Mouse (Mus musculus): ENCODE data around the gene Mbl2. TPM values are rescaled to one million over a fixed set of nuclear protein-coding genes. Genes with fewer than 3 reads are reported as not detected.
"Not testable (repeated sequence)": the region's sequence is repeated elsewhere in the genome, so short reads cannot be mapped to it uniquely, and the experiment has no call there.

The Mbl2 gene
- not detected in 2 replicates for polyA plus RNA-seq (2016; fragmentation: Nextera tagmentation; extraction: Ambion mirVana)

DNA sequence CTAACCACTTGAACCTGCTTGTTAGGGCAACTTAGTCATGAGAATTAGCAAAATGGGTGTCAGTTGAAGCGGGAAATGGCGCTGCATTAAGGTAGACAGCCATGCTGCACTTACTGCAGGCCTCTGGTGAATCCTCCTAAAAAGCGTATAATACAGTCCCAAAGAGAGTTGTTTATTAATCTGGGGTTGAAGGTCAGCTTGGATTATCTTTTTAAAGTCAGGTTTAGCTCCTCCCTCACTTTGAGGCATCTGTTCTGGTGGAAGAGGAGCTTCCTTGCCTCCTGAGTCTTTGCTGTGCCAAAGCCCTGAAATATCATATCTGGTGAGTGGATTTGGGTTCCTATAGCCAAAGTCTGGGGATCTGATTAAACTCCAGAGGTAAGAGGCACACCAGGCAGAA lies at the start of gene Mbl2:
TSS of gene Mbl2 (plus strand) at position 252 of the 400 bp plus-strand sequence.
- H3K36me3 ChIP-seq (replicated peaks): no peaks in the 10 kb centered on the region
- no peaks in the 10 kb centered on the region for H3K9me3 ChIP-seq
- H3K4me2 ChIP-seq: no peak within 1 kb of the TSS
- 88% methylated on average over 3 of the region's 3 CpGs for WGBS
- H3K27ac ChIP-seq: no peak within 1 kb of the TSS
- no peak within 1 kb of the TSS for H3K4me3 ChIP-seq (replicated peaks)
- no peak for ATAC-seq (ENCODE audit: low FRiP score)
- no peaks in the 10 kb centered on the region for H3K4me1 ChIP-seq
- H3K9ac ChIP-seq: no peak within 1 kb of the TSS
- no peaks in the 10 kb centered on the region for H3K27me3 ChIP-seq

DNA sequence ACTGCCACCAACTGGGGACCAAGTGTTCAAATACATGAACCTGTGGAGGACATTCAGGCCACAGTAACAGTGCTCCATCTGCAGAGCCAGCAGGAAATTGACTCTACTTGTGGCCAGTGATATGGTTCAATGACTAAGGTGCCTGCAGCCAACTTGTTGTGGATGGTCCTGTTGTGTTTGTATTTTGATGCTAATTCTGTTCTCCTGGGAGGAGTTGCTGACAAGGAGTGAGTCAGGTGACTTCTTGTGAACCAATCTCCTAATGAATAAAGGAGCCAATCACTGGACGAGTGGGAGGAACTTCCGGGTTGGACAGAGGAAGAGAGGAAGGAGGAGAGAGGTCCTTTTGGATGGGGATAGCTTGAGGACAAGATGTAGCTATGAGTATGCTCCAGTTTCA lies 47.2 kb upstream of the Mbl2 start:
- H3K27ac ChIP-seq: no peak overlapping the region
- 86% methylated on average over 2 of the region's 2 CpGs for WGBS
- ATAC-seq (ENCODE audit: low FRiP score): no peak
- H3K36me3 ChIP-seq (replicated peaks): no peaks in the 10 kb centered on the region
- no peak overlapping the region for H3K4me2 ChIP-seq
- H3K9me3 ChIP-seq: 0 out of 2 replicates have a peak, but pooled peaks cover 3% of the 10 kb centered on the region
- no peaks in the 10 kb centered on the region for H3K4me1 ChIP-seq
- no peak overlapping the region for H3K9ac ChIP-seq
- no peaks in the 10 kb centered on the region for H3K27me3 ChIP-seq
- H3K4me3 ChIP-seq (replicated peaks): no peak overlapping the region

DNA sequence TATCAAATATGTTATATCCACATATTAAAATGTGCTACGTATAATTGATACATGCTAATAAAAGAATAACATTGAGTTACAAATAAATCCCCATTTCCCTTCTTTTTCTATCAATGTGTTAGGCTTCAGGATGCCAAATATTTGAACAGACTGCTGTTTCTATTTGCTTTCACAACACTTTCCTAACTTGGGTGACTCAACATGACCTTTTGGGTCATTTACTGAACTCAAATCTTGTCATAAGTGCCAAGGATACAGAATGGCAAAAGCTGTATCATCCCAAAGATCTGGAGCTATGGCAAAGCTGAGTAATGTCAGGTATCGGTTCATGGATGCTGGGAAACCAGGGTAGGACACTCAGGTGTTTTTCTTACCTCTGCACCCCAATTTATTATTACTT lies 45.5 kb upstream of the Mbl2 start:
- ATAC-seq (ENCODE audit: low FRiP score): no peak
- WGBS: 94% methylated on average over 2 of the region's 2 CpGs

DNA sequence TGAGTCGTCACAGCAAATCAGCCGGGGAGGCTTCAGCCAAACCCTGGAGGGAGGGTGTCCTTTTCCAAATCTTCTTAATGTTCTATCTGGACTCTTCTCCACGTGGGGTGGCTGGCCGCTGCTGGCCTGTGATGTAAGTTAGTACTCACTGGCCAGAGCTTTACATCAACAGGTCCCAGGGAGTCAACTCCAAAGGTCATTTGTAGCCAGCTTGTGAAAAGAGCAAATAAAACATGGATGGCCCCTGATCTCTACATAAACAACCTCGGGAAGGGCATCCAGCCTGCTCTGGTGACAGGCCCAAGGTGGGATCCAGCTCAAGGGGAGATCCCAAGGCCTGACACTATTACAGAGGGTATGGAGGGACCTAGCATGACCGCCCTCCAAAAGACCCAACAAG lies 37.7 kb upstream of the Mbl2 start:
- Histone ChIP-seq H3K4me3 (replicated peaks) (no peak overlapping the region), H3K9me3 (no peaks in the 10 kb centered on the region), H3K27ac (no peak overlapping the region), H3K9ac (no peak overlapping the region), H3K36me3 (replicated peaks) (no peaks in the 10 kb centered on the region), H3K4me2 (no peak overlapping the region), H3K4me1 (no peaks in the 10 kb centered on the region), H3K27me3 (no peaks in the 10 kb centered on the region)
- 85% methylated on average over 6 of the region's 6 CpGs for WGBS
- no peak for ATAC-seq (ENCODE audit: low FRiP score)

More for the DNA sequence above, 45.5 kb upstream of the Mbl2 start:
- Histone ChIP-seq H3K27ac (no peak overlapping the region), H3K9me3 (0 out of 2 replicates have a peak, but pooled peaks cover 3% of the 10 kb centered on the region), H3K9ac (no peak overlapping the region), H3K4me2 (no peak overlapping the region), H3K36me3 (replicated peaks) (no peaks in the 10 kb centered on the region), H3K4me1 (no peaks in the 10 kb centered on the region), H3K27me3 (no peaks in the 10 kb centered on the region), H3K4me3 (replicated peaks) (no peak overlapping the region)

DNA sequence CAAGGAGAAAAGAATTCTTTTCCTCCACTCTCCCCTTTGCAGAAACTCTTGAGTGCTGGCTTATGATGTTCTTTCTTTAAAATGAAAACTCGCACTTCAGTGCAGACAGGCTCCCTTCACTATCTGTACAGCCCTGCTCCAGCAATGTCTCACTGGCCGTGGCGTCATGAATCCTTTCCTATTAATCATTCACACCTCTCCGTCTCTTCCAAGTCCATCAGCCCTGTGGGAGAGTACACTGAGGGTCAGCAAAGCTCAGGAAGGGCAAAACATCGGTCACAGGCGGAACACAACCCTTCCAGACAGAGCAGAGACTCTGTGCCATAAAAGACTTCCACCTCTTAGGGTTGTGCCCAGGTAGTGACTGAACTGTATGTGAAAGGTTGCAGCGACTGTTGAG lies 30.6 kb upstream of the Mbl2 start:
- no peak overlapping the region for H3K4me3 ChIP-seq (replicated peaks)
- no peak overlapping the region for H3K27ac ChIP-seq
- 90% methylated on average over 7 of the region's 7 CpGs for WGBS
- no peaks in the 10 kb centered on the region for H3K4me1 ChIP-seq
- H3K9me3 ChIP-seq: no peaks in the 10 kb centered on the region
- no peaks in the 10 kb centered on the region for H3K27me3 ChIP-seq
- H3K36me3 ChIP-seq (replicated peaks): no peaks in the 10 kb centered on the region
- no peak for ATAC-seq (ENCODE audit: low FRiP score)
- H3K9ac ChIP-seq: no peak overlapping the region
- no peak overlapping the region for H3K4me2 ChIP-seq

DNA sequence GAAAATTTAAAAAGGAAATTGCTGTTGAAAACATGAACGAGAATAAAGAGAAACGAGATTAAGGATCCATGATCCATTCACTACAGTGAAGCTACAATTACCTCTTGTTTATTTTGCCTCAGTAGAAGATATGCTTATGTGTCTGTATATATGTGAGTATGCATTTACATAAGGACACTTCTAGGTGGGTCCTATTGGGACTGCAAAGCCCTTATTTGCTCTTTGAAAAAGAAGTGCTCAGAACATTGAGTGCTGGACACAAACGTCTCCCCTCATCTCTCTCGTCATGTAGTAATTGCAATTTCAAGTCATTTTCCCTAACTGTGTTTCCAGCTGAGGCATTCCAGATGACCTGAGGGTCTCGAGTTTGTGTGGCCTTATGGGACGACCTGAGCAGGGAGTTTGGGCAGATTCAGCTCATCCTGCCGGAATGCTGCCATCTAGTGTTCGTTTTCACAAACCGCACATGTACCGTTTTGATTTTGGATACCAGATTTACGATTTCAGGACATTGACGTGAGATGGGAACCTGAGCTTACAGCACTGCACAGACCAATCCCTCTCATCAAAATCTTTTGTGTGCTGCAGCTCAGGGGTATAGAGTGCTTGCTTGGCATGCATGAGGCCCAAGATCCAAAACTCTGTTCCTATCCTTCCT lies 27.5 kb upstream of the Mbl2 start:
- H3K9ac ChIP-seq: no peak overlapping the region
- no peak overlapping the region for H3K4me3 ChIP-seq (replicated peaks)
- WGBS: 19% methylated on average over 12 of the region's 12 CpGs
- peak; percentile 41; the same call in 1 of the 2 replicates for ATAC-seq (ENCODE audit: low FRiP score)
- no peaks in the 10 kb centered on the region for H3K4me1 ChIP-seq
- H3K27me3 ChIP-seq: 0 out of 2 replicates have a peak, but pooled peaks cover 4% of the 10 kb centered on the region
- H3K9me3 ChIP-seq: no peaks in the 10 kb centered on the region
- no peaks in the 10 kb centered on the region for H3K36me3 ChIP-seq (replicated peaks)
- H3K27ac ChIP-seq: no peak overlapping the region
- no peak overlapping the region for H3K4me2 ChIP-seq

DNA sequence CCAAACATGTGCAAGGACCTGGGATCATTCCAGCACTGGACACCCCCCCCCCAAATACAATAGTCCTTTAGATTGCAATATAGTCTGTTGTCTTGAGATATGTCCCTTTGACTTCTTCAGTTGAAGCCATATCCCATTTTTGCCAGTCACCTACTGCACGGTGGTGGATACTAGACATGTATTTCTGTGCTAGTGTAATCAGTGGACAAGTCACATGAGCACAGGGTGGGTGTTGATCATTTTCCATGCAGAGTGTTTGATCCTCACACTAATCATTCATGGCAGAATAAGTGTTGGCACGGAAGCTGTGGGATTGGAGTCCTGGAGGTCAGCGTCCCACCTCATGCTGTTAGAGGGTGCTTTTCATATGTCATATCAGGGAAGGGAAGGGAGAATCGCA lies 26.9 kb upstream of the Mbl2 start:
- 87% methylated on average over 4 of the region's 4 CpGs for WGBS
- H3K9me3 ChIP-seq: no peaks in the 10 kb centered on the region
- no peak; the same call in 1 of the 2 replicates for ATAC-seq (ENCODE audit: low FRiP score)
- H3K36me3 ChIP-seq (replicated peaks): no peaks in the 10 kb centered on the region
- H3K27me3 ChIP-seq: 0 out of 2 replicates have a peak, but pooled peaks cover 4% of the 10 kb centered on the region
- no peak overlapping the region for H3K4me2 ChIP-seq
- no peak overlapping the region for H3K27ac ChIP-seq
- no peak overlapping the region for H3K4me3 ChIP-seq (replicated peaks)
- no peak overlapping the region for H3K9ac ChIP-seq
- H3K4me1 ChIP-seq: no peaks in the 10 kb centered on the region

DNA sequence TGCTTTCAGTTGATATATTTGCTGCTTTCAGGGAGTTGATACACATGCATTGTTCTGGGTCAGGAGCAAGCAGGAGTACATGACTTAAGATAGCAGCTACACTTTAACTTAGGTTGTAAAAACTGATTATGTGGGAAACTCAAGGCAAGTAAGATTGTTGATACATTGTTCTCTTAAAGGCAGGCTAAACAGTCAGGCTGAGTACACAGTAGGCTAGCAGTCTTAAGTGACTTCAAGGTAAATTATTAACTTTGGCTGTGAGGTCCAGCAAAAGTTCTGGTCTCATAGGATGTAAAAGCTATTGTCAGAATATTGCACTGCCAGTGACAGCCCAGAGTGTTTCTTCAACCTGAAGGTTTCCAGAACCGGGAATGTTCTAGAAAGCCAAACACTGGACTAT lies 25.8 kb upstream of the Mbl2 start:
- Histone ChIP-seq H3K27me3 (0 out of 2 replicates have a peak, but pooled peaks cover 4% of the 10 kb centered on the region), H3K9ac (no peak overlapping the region), H3K4me1 (no peaks in the 10 kb centered on the region), H3K27ac (no peak overlapping the region), H3K4me2 (no peak overlapping the region), H3K36me3 (replicated peaks) (no peaks in the 10 kb centered on the region), H3K9me3 (no peaks in the 10 kb centered on the region), H3K4me3 (replicated peaks) (no peak overlapping the region)
- WGBS: 75% methylated on average over 1 of the region's 1 CpGs
- ATAC-seq (ENCODE audit: low FRiP score): no peak

DNA sequence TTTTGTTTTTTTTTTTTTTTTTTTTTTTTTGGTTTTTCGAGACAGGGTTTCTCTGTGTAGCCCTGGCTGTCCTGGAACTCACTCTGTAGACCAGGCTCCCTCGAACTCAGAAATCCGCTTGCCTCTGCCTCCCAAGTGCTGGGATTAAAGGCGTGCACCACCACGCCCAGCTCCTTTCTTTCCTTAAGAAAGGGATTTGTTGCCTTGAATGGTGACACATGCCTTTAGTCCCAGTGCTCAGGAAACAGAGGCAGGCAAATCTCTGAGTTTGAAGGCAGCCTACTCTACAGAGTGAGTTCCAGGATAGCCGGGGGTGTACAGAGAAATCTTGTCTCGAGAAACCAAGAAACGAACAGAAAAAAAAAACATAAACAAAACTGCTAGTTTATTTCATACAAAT lies 23.7 kb upstream of the Mbl2 start:
- not testable (repeated sequence) for H3K9me3 ChIP-seq; H3K27me3 ChIP-seq; ATAC-seq (ENCODE audit: low FRiP score); H3K4me3 ChIP-seq (replicated peaks); H3K4me2 ChIP-seq; H3K9ac ChIP-seq; H3K27ac ChIP-seq; H3K36me3 ChIP-seq (replicated peaks); H3K4me1 ChIP-seq
- 84% methylated on average over 8 of the region's 8 CpGs for WGBS

DNA sequence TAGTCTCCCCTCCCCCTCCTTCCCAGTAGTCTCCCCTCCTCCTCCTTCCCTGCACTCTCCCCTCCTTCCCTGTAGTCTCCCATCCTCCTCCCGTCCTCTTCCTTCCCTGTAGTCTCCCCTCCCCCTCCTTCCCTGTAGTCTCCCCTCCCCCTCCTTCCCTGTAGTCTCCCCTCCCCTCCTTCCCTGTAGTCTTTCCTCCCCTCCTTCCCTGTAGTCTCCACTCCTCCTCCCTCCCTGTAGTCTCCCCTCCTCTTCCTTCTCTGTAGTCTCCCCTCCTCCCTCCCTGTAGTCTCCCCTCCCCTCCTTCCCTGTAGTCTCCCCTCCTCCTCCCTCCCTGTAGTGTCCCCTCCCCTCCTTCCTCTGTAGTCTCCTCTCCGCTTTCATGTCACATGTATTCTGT lies 18.7 kb upstream of the Mbl2 start:
- 25% methylated on average over 2 of the region's 2 CpGs for WGBS
- no peak overlapping the region for H3K27ac ChIP-seq
- no peaks in the 10 kb centered on the region for H3K27me3 ChIP-seq
- no peaks in the 10 kb centered on the region for H3K36me3 ChIP-seq (replicated peaks)
- no peaks in the 10 kb centered on the region for H3K9me3 ChIP-seq
- no peak overlapping the region for H3K4me2 ChIP-seq
- H3K4me3 ChIP-seq (replicated peaks): no peak overlapping the region
- no peak for ATAC-seq (ENCODE audit: low FRiP score)
- no peaks in the 10 kb centered on the region for H3K4me1 ChIP-seq
- H3K9ac ChIP-seq: no peak overlapping the region

DNA sequence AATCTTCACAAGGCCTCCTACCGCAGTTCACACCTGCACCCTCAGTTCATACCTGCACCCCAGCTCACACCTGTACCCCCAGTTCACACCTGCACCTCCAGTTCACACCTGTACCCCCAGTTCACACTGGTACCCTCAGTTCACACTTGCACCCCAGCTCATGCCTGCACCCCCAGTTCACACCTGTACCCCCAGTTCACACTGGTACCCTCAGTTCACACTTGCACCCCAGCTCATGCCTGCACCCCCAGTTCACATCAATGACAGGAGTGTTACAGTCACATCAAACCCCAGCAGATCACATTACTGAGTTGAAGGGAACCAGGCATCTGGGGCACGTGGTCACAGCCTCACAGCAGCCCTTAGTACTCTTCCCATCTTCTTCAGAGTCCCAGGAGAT lies 17.0 kb upstream of the Mbl2 start:
- not testable (repeated sequence) for ATAC-seq (ENCODE audit: low FRiP score); H3K4me3 ChIP-seq (replicated peaks)
- 85% methylated on average over 2 of the region's 2 CpGs for WGBS

DNA sequence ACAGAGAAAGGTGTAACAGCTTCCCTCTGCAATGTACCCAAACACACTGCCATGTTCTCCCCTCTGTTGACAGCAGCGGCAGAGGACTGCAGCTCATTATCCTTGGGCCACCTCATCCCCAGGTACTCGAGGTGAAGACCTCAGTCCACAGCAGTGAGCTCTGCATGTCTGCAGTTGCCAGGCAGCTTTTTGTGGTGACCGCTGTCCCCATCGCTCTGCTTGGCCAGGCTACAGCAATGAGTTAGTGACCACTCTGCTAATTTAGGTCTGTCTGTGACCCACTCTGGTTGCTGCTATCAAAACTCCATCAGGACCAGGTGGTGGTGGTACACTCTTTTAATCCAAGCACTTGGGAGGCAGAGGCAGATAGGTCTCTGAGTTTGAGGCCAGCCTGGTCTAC lies 16.6 kb upstream of the Mbl2 start:
- no peak overlapping the region for H3K9ac ChIP-seq
- WGBS: 68% methylated on average over 4 of the region's 4 CpGs
- ATAC-seq (ENCODE audit: low FRiP score): no peak

More for the DNA sequence above, 17.0 kb upstream of the Mbl2 start:
- not testable (repeated sequence) for H3K36me3 ChIP-seq (replicated peaks); H3K27ac ChIP-seq; H3K9ac ChIP-seq; H3K9me3 ChIP-seq; H3K27me3 ChIP-seq; H3K4me2 ChIP-seq; H3K4me1 ChIP-seq

DNA sequence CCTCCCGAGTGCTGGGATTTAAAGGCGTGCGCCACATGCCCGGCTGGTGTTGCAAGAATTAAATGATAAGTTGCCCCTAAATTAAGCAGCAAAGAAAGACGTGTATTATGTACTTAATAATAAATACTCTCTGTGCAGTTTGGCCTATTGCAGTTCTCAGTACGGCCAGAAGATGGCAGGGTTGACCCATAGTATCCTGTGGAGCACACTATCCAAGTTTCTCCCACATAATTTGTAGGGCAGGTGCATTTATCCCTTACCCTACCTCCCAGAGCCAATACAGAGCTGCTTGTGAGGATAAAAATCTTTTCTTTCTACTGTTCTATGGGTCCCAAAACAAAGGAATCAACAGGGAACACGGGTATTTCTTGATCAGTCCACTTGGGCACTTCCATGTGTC lies 15.4 kb upstream of the Mbl2 start:
- Histone ChIP-seq H3K4me3 (replicated peaks) (no peak overlapping the region), H3K36me3 (replicated peaks) (no peaks in the 10 kb centered on the region), H3K27ac (no peak overlapping the region), H3K27me3 (no peaks in the 10 kb centered on the region), H3K9ac (no peak overlapping the region), H3K4me2 (no peak overlapping the region), H3K9me3 (no peaks in the 10 kb centered on the region), H3K4me1 (no peaks in the 10 kb centered on the region)
- ATAC-seq (ENCODE audit: low FRiP score): peak; percentile 60
- WGBS: 21% methylated on average over 7 of the region's 7 CpGs

More for the DNA sequence above, 16.6 kb upstream of the Mbl2 start:
- Histone ChIP-seq H3K4me2 (no peak overlapping the region), H3K4me3 (replicated peaks) (no peak overlapping the region), H3K27ac (no peak overlapping the region), H3K4me1 (no peaks in the 10 kb centered on the region), H3K27me3 (no peaks in the 10 kb centered on the region), H3K9me3 (no peaks in the 10 kb centered on the region), H3K36me3 (replicated peaks) (no peaks in the 10 kb centered on the region)

All from forebrain, embryonic 12.5 days (tissue).